Mouse (Mus musculus) stomach, postnatal 0 days (tissue): ENCODE data around the gene Nfil3. TPM values are rescaled to one million over a fixed set of nuclear protein-coding genes. Genes with fewer than 3 reads are reported as not detected.

Experiments
- ATAC-seq: fragments of 200-750 bp; cut with Nextera tagmentation; 2 replicates; pipeline ENCODE4 v1.8.0; 2017; ENCODE audit not compliant: low FRiP score, low TSS enrichment
- DNase-seq: peaks from one replicate; pipeline ENCODE4 v3.0.0-alpha.2; 2016; ENCODE audit warnings: low spot score
- H3K27ac ChIP-seq: fragments of 300-500 bp; sonication (generic); replicated peaks from 2 replicates; pipeline ENCODE4 v1.5.1; 2014; ENCODE audit warnings: mild to moderate bottlenecking, control low read depth
- H3K27me3 ChIP-seq: fragments of 300-500 bp; sonication (generic); 2 replicates; pipeline ENCODE4 v1.6.1; 2014; ENCODE audit warnings: low read length; ENCODE audit not compliant: control insufficient read depth, insufficient read depth
- H3K36me3 ChIP-seq: fragments of 300-500 bp; sonication (generic); 2 replicates; pipeline ENCODE4 v1.6.1; 2014; ENCODE audit warnings: low read length, mixed read lengths; ENCODE audit not compliant: control insufficient read depth, insufficient read depth
- H3K4me1 ChIP-seq: fragments of 300-500 bp; sonication (generic); replicated peaks from 2 replicates; pipeline ENCODE4 v1.6.1; 2014; ENCODE audit warnings: antibody characterized with exemption; ENCODE audit not compliant: control insufficient read depth, insufficient read depth
- H3K4me2 ChIP-seq: fragments of 300-500 bp; sonication (generic); replicated peaks from 2 replicates; pipeline ENCODE4 v1.6.1; 2014; ENCODE audit warnings: low read depth, mild to moderate bottlenecking, control low read depth, moderate library complexity
- H3K4me3 ChIP-seq: fragments of 300-500 bp; sonication (generic); 2 replicates; pipeline ENCODE4 v1.5.1; 2014; ENCODE audit warnings: low read depth, low read length, control low read depth
- H3K9ac ChIP-seq: fragments of 300-500 bp; sonication (generic); 2 replicates; pipeline ENCODE4 v1.6.1; 2014; ENCODE audit warnings: mild to moderate bottlenecking, low read length, control low read depth, mixed read lengths
- H3K9me3 ChIP-seq: fragments of 300-500 bp; sonication (generic); 2 replicates; pipeline ENCODE4 v1.6.1; 2016; ENCODE audit warnings: low read length; ENCODE audit not compliant: control insufficient read depth
- CTCF ChIP-seq: IDR thresholded peaks from 2 replicates; pipeline ENCODE4 v1.5.1; 2016; ENCODE audit warnings: antibody characterized with exemption, low read depth, mild to moderate bottlenecking, moderate library complexity
- EP300 ChIP-seq: optimal IDR thresholded peaks from 2 replicates; pipeline ENCODE3; 2016; ENCODE audit warnings: antibody characterized with exemption
- WGBS: fragments of 180-500 bp; shearing (Covaris S2); extraction: QIAGEN DNeasy Blood & Tissue Kit; methylation state at CpG from one replicate; pipeline ENCODE4 v1.1.7; 2014; 5-methylcytosine and 5-hydroxymethylcytosine counted together
- polyA plus RNA-seq: library from polyadenylated mRNA; unstranded; fragments of >200 nt; fragmentation: Nextera tagmentation; extraction: Ambion mirVana; gene quantifications from 2 replicates; pipeline ENCODE4 v1.2.1, GENCODE M21; 2015

Nfil3 gene
- polyA plus RNA-seq, 1 experiment from 2014 or later = 14.4 TPM

DNA sequence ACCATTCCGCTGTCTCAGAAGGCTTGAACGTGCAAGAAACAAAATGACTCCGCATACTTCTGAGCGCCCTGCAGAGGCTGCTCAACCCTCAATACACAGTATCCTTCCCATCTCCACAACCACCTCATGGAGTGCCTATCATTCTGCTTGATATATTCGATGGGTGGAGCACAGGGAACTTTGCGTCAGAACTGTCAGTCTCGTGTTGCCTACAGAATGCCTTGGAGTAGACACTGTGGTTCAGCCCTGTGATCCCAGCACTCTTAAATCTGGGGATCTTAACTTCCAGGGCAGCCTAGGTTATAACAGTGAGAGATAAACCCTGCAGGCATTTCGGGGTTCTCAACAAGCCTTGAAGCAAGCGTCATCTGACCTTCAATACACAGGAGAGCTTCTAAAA is 52.5 kb downstream of the Nfil3 start:
- ATAC-seq = no peak

DNA sequence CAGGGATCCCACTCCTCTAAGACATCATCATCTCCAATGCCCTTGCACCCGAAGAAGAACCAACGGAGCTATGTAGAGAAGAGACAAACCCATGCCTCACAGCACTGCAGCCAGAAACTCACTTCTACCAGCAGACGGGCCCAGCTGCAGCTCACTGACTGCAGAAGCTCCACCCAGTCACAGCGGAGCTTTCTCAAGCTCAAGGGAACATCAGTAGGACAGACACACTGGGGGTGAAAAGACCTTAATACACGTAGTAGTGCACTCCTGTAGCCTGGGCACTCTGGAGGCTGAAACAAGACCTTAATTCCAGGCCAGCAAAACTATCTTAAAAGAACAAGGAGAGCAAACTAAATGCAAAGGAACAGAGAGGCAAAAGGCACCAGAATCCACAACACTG is 56.4 kb downstream of the Nfil3 start:
- Histone ChIP-seq H3K27me3 (no peaks in the 10 kb centered on the region), H3K4me3 (no peak overlapping the region), H3K4me2 (no peak overlapping the region), H3K36me3 (no peaks in the 10 kb centered on the region), H3K27ac (no peak overlapping the region), H3K4me1 (no peaks in the 10 kb centered on the region), H3K9me3 (no peaks in the 10 kb centered on the region), H3K9ac (no peak overlapping the region)
- ATAC-seq (no peak), DNase-seq (no peak)
- WGBS = 55% methylated on average over 5 of the region's 5 CpGs
- TF ChIP-seq CTCF (no peak), EP300 (no peak)

More for the DNA sequence above, 52.5 kb downstream of the Nfil3 start:
- Histone ChIP-seq H3K27ac (no peak overlapping the region), H3K4me1 (no peaks in the 10 kb centered on the region), H3K36me3 (no peaks in the 10 kb centered on the region), H3K27me3 (no peaks in the 10 kb centered on the region), H3K9me3 (no peaks in the 10 kb centered on the region), H3K4me3 (peak overlapping the region; percentile 81), H3K4me2 (peak overlapping the region; percentile 69), H3K9ac (peak overlapping the region; percentile 87)
- TF ChIP-seq EP300 (no peak), CTCF (peak; percentile 7; the same call in 1 of the 2 replicates)
- 56% methylated on average over 9 of the region's 9 CpGs for WGBS
- no peak for DNase-seq

DNA sequence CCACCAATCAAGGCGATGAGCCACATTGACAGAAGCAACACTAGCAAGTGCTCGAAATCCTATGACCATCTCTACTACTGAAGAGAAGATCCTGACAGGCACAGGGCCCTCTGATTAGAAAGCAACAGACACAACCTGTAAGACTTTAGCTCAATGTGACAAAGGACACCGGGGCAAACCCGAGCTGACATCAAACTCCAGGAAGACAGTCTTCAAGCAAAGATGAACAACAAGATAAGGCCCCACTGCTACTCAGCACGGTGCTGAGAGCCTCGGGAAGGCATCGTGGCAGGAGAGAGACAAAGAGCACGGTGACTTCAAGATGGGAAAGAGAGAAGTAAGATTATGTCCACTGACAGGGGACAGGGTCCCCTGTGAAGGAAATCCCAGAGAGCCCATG is 58.9 kb downstream of the Nfil3 start:
- Histone ChIP-seq H3K36me3 (no peaks in the 10 kb centered on the region), H3K4me1 (no peaks in the 10 kb centered on the region), H3K4me3 (no peak overlapping the region), H3K27ac (no peak overlapping the region), H3K9ac (no peak overlapping the region), H3K4me2 (no peak overlapping the region), H3K27me3 (no peaks in the 10 kb centered on the region), H3K9me3 (no peaks in the 10 kb centered on the region)
- 71% methylated on average over 8 of the region's 8 CpGs for WGBS
- DNase-seq = no peak
- no peak for ATAC-seq
- no peak for TF ChIP-seq EP300
- TF ChIP-seq CTCF = no peak

DNA sequence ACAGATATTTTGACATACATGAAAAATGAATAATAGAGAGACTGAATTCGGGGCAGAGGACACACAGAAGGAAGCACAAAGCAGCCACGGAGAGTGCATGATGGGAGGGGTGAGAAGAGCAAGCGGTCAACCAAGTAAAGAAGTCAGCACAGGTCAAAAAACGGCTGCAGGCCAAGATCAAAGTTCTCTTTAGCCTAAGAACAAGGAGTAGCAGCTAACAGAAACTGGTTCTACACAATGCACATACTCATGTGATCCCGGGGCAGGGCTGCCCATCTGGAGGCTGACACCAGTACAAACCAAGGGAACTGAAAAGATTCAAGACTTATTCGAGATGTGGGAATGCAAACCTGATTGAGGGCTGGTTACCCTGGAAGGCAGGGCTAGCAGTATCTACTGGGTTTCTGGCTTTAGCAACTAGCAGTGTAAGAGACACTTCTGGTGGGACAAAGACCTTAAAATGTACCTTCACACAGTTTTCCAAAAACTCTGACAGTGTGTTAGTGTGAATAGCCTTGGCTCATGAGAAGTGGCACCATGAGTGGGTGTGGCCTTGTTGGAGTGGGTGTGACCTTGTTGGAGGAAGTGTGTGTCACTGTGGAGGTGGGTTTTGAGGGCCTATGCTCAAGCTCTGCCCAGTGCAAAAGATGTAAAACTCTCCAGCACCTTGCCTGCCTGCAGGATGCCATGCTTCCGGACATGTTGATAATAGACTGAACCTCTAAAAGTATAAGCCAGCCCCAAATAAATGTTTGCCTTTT is 59.6 kb downstream of the Nfil3 start:
- no peak overlapping the region for H3K27ac ChIP-seq
- TF ChIP-seq CTCF = no peak
- no peak for TF ChIP-seq EP300
- no peak for ATAC-seq

DNA sequence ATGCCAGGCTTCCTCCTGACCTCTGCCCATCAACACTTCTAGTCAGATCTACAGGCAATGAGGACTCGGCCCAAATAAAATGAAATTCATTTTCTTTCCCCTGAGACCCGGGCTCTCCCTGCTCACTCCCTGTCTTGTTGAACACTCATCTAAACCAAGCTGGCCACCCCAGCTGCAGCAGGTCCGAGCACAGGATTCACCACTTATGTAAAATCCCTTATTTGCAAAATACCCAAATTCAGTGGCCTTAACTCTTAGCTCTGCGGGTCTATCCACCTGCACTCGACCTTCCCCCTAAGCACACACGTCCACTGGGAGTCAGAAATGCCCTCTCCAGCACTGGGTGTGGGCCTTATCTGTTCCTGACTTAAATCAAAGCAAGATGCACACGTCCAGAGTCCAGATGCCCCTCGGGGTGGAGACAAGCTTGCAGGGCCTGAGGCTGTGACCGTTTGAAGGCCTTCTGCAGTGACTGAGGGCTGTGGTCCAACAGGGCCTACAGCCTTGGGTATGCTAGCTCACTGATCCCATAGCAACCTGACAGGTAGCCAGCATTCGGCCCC is 61.0 kb downstream of the Nfil3 start:
- H3K9ac ChIP-seq = no peak overlapping the region
- TF ChIP-seq EP300 (no peak), CTCF (no peak)
- no peak overlapping the region for H3K4me2 ChIP-seq
- H3K4me3 ChIP-seq = no peak overlapping the region
- H3K9me3 ChIP-seq = no peaks in the 10 kb centered on the region
- DNase-seq (no peak), ATAC-seq (no peak)
- no peaks in the 10 kb centered on the region for H3K4me1 ChIP-seq
- WGBS = 71% methylated on average over 10 of the region's 10 CpGs
- H3K36me3 ChIP-seq = no peaks in the 10 kb centered on the region
- H3K27me3 ChIP-seq = no peaks in the 10 kb centered on the region
- H3K27ac ChIP-seq = no peak overlapping the region

More for the DNA sequence above, 59.6 kb downstream of the Nfil3 start:
- no peak overlapping the region for H3K4me2 ChIP-seq
- peak; percentile 23 for DNase-seq
- no peak overlapping the region for H3K9ac ChIP-seq
- H3K4me1 ChIP-seq = no peaks in the 10 kb centered on the region
- no peaks in the 10 kb centered on the region for H3K27me3 ChIP-seq
- H3K9me3 ChIP-seq = no peaks in the 10 kb centered on the region
- no peaks in the 10 kb centered on the region for H3K36me3 ChIP-seq
- 60% methylated on average over 7 of the region's 7 CpGs for WGBS
- H3K4me3 ChIP-seq = no peak overlapping the region

DNA sequence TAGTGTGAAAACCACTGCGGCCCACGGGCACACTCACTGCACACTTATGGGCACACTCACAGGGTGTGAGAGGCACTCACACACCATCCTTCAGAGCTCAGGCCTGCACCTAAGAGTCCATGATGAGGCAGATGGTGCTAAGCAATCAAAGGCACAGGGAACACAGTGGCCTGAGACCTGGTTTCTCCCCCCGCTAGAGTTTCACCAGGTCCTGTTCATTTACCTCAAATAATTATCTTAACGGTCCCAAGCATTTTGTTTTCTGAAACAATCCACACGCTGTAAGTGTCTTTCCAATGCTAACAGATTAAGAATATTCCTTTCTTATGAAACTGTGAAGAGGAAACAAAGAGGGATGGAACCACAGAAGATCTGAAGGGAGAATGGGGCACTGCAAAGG is 62.5 kb downstream of the Nfil3 start:
- ATAC-seq (no peak), DNase-seq (no peak)
- no peaks in the 10 kb centered on the region for H3K9me3 ChIP-seq
- no peak overlapping the region for H3K9ac ChIP-seq
- no peaks in the 10 kb centered on the region for H3K4me1 ChIP-seq
- no peaks in the 10 kb centered on the region for H3K27me3 ChIP-seq
- TF ChIP-seq CTCF (no peak), EP300 (no peak)
- H3K4me2 ChIP-seq = no peak overlapping the region
- H3K4me3 ChIP-seq = no peak overlapping the region
- H3K27ac ChIP-seq = no peak overlapping the region
- no peaks in the 10 kb centered on the region for H3K36me3 ChIP-seq
- 94% methylated on average over 5 of the region's 5 CpGs for WGBS

Other genes with a start within 250 kb of the Nfil3 start
- 41.4 and 47.8 TPM in 2 replicates for gene Auh, start 51.4 kb downstream of the Nfil3 start, polyA plus RNA-seq